ENCODE assay signal across 8 mouse cellular contexts in genomic region chr2:116071571-116072320, GRCm38 (mm10). TPM values are rescaled to one million over a fixed set of nuclear protein-coding genes. Genes with fewer than 3 reads are reported as not detected.
DNase-seq lines count a peak whose midpoint lies in the region; ATAC-seq and TF ChIP-seq lines count a peak whose summit lies in the region.

No protein-coding gene starts in this region.

- ATAC-seq in hindbrain, embryonic 12.5 days (ENCODE audit: low FRiP score), result no peak

- H3K4me2 ChIP-seq in hindbrain, embryonic 12.5 days (replicated peaks), result peak overlapping the region; percentile 69

- intact Hi-C loops in left cerebral cortex, postnatal 4 days (cut with DNase I), result loop anchor here (2.0 kb wide), 1 partner anchor 557 kb away; no protein-coding TSS in a partner anchor

- H3K4me3 ChIP-seq in embryonic fibroblast, embryonic 13.5 days (ENCODE audit: insufficient read depth, low read length), result peak overlapping the region; percentile 37
- peak overlapping the region; percentile 69 for H3K4me3 ChIP-seq in hindbrain, embryonic 12.5 days
- peak overlapping the region; percentile 80 for H3K4me3 ChIP-seq in megakaryocyte, embryonic 14.5 days (replicated peaks)

- no peak for TF ChIP-seq POLR2A in embryonic fibroblast, embryonic 13.5 days (IDR thresholded peaks at IDR 0.05; ENCODE audit: low read depth, low read length)

- H3K9ac ChIP-seq in hindbrain, embryonic 12.5 days, result peak overlapping the region; percentile 97

- H3K9me3 ChIP-seq in hindbrain, embryonic 12.5 days (replicated peaks), result no peaks in the 10 kb centered on the region
- 0 out of 2 replicates have a peak, but pooled peaks cover under 1% of the 10 kb centered on the region for H3K9me3 ChIP-seq in megakaryocyte, embryonic 14.5 days

- no peaks in the 10 kb centered on the region for H3K36me3 ChIP-seq in hindbrain, embryonic 12.5 days
- no peaks in the 10 kb centered on the region for H3K36me3 ChIP-seq in megakaryocyte, embryonic 14.5 days (replicated peaks; ENCODE audit: low read length)

- WGBS in hindbrain, embryonic 12.5 days, result under 1% methylated on average over 25 of the region's 25 CpGs

- H3K27me3 ChIP-seq in hindbrain, embryonic 12.5 days, result peaks cover 14% of the 10 kb centered on the region
- H3K27me3 ChIP-seq in megakaryocyte, embryonic 14.5 days (replicated peaks), result peaks cover 88% of the 10 kb centered on the region

- H3K27ac ChIP-seq in embryonic fibroblast, embryonic 13.5 days (ENCODE audit: insufficient read depth, low read length), result peak overlapping the region; percentile 16; the same call in 1 of the 2 replicates
- H3K27ac ChIP-seq in hindbrain, embryonic 12.5 days, result peak overlapping the region; percentile 98

- peak; percentile 84 for DNase-seq in cerebellum, postnatal 10 days
- no peak for DNase-seq in cerebellum, adult 9-10 months
- DNase-seq in ZHBTc4 (ENCODE audit: low read depth, low spot score), result peak; percentile 64
- peak; percentile 82 for DNase-seq in left cerebral cortex, postnatal 4 days
- DNase-seq in urinary bladder, postnatal 4 days (ENCODE audit: low spot score in 2 of 2), result peak; percentile 48 to 79

- peak; percentile 37; the same call in 1 of the 2 replicates for TF ChIP-seq CTCF in embryonic fibroblast, embryonic 13.5 days (IDR thresholded peaks at IDR 0.05; ENCODE audit: borderline replicate concordance, insufficient read depth, low read length)

- H3K4me1 ChIP-seq in embryonic fibroblast, embryonic 13.5 days (ENCODE audit: control insufficient read depth, insufficient read depth, low read length), result no peaks in the 10 kb centered on the region
- H3K4me1 ChIP-seq in hindbrain, embryonic 12.5 days, result peaks cover 33% of the 10 kb centered on the region
- H3K4me1 ChIP-seq in megakaryocyte, embryonic 14.5 days, result peaks cover 25% of the 10 kb centered on the region

RNA-seq across cellular contexts. Expression of gene Meis2, which starts 6.1 kb away (rescaled TPM):
- polyA plus RNA-seq in embryonic fibroblast, embryonic 13.5 days (2011; ENCODE audit: insufficient read length, low read depth, missing spikeins), result 46.7 and 65.5 TPM in 2 replicates
- 130 and 155 TPM in 2 replicates for polyA plus RNA-seq in hindbrain, embryonic 12.5 days (2016; fragmentation: Nextera tagmentation; extraction: Ambion mirVana)
- 100 to 1,000 TPM; 186 to 188 TPM for total RNA-seq in left cerebral cortex, postnatal 4 days (2021)
- polyA plus RNA-seq in megakaryocyte, embryonic 14.5 days (2012; ENCODE audit: insufficient read depth, low replicate concordance), result not detected in 2 replicates

Comparison
In these comparisons a context has a peak if more than half of its experiments do, and no peak if none do; other contexts are left out.
1. RNA of gene Meis2, which starts 6.1 kb away (polyA plus RNA-seq): 130 to 155 TPM in hindbrain, embryonic 12.5 days and 46.7 to 65.5 TPM in embryonic fibroblast, embryonic 13.5 days; not detected in megakaryocyte, embryonic 14.5 days; every median in the first group is over 10 times any median in the second.
2. Peak in every context shown above with its lines, with median percentiles within 50 percentile points of each other: H3K4me3 ChIP-seq.